Mouse (Mus musculus): ENCODE measurements at regions not wholly inside any gene's neighbourhood (a gene's known extent, or its start where the extent isn't known, plus 50 kb on each side); places are given as distances from the start of the nearest gene placed in this dataset.

GRCm38 (mm10) chr17:47191416-47191815 is 177.3 kb upstream of the Mrps10 start:
- H3K4me2 ChIP-seq (ENCODE audit: insufficient read depth, low read depth, poor library complexity, severe bottlenecking): no peak overlapping the region
- dilution Hi-C loops (cut with MboI; ENCODE audit: extremely low pct_ligation_motif_present, extremely low pct_unique_long_range_greater_than_20kb, low sequenced_read_pairs) (no loop called here), in situ Hi-C loops (cut with MboI; ENCODE audit: low pct_ligation_motif_present, low pct_unique_long_range_greater_than_20kb, low sequenced_read_pairs) (no loop called here)
- H3K27me3 ChIP-seq (replicated peaks): no peaks in the 10 kb centered on the region
- no peaks in the 10 kb centered on the region for H3K79me2 ChIP-seq (replicated peaks; ENCODE audit: control insufficient read depth, extremely low read depth, insufficient read depth, poor library complexity, severe bottlenecking)
- peak; percentile 57 for DNase-seq (ENCODE audit: extremely low read depth)
- H3K9me3 ChIP-seq (replicated peaks; ENCODE audit: low read length): no peaks in the 10 kb centered on the region
- no peak overlapping the region for H3K27ac ChIP-seq (ENCODE audit: insufficient read depth, low read depth)
- H3K4me1 ChIP-seq (ENCODE audit: control insufficient read depth in 1 of 2, insufficient read depth in 2 of 2): peaks cover 5 to 44% of the 10 kb centered on the region in 2 experiments
- peaks cover 0 to 2% of the 10 kb centered on the region in 2 experiments for H3K36me3 ChIP-seq (replicated peaks in 1 of 2; ENCODE audit: control insufficient read depth in 1 of 2, insufficient read depth in 1 of 2, low read length in 1 of 2)
- TF ChIP-seq ELF1 (IDR thresholded peaks at IDR 0.05; ENCODE audit: low read depth, low read length): no peak
- no peak for TF ChIP-seq JUND (conservative IDR thresholded peaks at IDR 0.05; ENCODE audit: low read depth, low read length)
- peak; percentile 42 for TF ChIP-seq EP300 (IDR thresholded peaks at IDR 0.05; ENCODE audit: low read length)
- TF ChIP-seq BHLHE40 (IDR thresholded peaks at IDR 0.05; ENCODE audit: low read depth, low read length): peak; percentile 48; the same call in 1 of the 2 replicates
- no peak for TF ChIP-seq JUN (IDR thresholded peaks at IDR 0.05; ENCODE audit: insufficient read depth, low read depth, low read length)
- 0 out of 2 replicates have a peak, but pooled peaks have one; percentile 14 for TF ChIP-seq ETS1 (conservative IDR thresholded peaks at IDR 0.05; ENCODE audit: low read depth, low read length)
- TF ChIP-seq NRF1 (IDR thresholded peaks at IDR 0.05; ENCODE audit: low read depth, low read length): no peak
- TF ChIP-seq POLR2AphosphoS2 (IDR thresholded peaks at IDR 0.05; ENCODE audit: low read depth, low read length): no peak
- TF ChIP-seq ZC3H11A (IDR thresholded peaks at IDR 0.05; ENCODE audit: low read depth, low read length): no peak
- no peak for TF ChIP-seq CHD1 (IDR thresholded peaks at IDR 0.05; ENCODE audit: low read depth, low read length)
- no peak for TF ChIP-seq USF2 (conservative IDR thresholded peaks at IDR 0.05; ENCODE audit: low read depth, low read length)
- peak; percentile 57; the same call in 1 of the 2 replicates for TF ChIP-seq MAFK (IDR thresholded peaks at IDR 0.05; ENCODE audit: insufficient replicate concordance, low read length)
- H3K9ac ChIP-seq (ENCODE audit: insufficient read depth, low read depth): no peak overlapping the region
- H3K4me3 ChIP-seq (replicated peaks in 1 of 3; ENCODE audit: low read depth in 2 of 3, low read length in 2 of 3, poor library complexity in 1 of 3): no peak overlapping the region

GRCm38 (mm10) chr17:47189770-47190169 is 178.9 kb upstream of the Mrps10 start:
- Histone ChIP-seq H3K4me1 (ENCODE audit: control insufficient read depth in 1 of 2, insufficient read depth in 2 of 2) (peaks cover 5 to 38% of the 10 kb centered on the region in 2 experiments), H3K27ac (ENCODE audit: insufficient read depth, low read depth) (no peak overlapping the region), H3K9ac (ENCODE audit: insufficient read depth, low read depth) (no peak overlapping the region), H3K79me2 (replicated peaks; ENCODE audit: control insufficient read depth, extremely low read depth, insufficient read depth, poor library complexity, severe bottlenecking) (no peaks in the 10 kb centered on the region), H3K27me3 (replicated peaks) (no peaks in the 10 kb centered on the region), H3K36me3 (replicated peaks in 1 of 2; ENCODE audit: control insufficient read depth in 1 of 2, insufficient read depth in 1 of 2, low read length in 1 of 2) (peaks cover 0 to 2% of the 10 kb centered on the region in 2 experiments), H3K9me3 (replicated peaks; ENCODE audit: low read length) (no peaks in the 10 kb centered on the region), H3K4me2 (ENCODE audit: insufficient read depth, low read depth, poor library complexity, severe bottlenecking) (no peak overlapping the region), H3K4me3 (replicated peaks in 1 of 3; ENCODE audit: low read depth in 2 of 3, low read length in 2 of 3, poor library complexity in 1 of 3) (no peak overlapping the region)
- dilution Hi-C loops (cut with MboI; ENCODE audit: extremely low pct_ligation_motif_present, extremely low pct_unique_long_range_greater_than_20kb, low sequenced_read_pairs) (no loop called here), in situ Hi-C loops (cut with MboI; ENCODE audit: low pct_ligation_motif_present, low pct_unique_long_range_greater_than_20kb, low sequenced_read_pairs) (no loop called here)
- no peak for DNase-seq (ENCODE audit: extremely low read depth)
- TF ChIP-seq JUND (conservative IDR thresholded peaks at IDR 0.05; ENCODE audit: low read depth, low read length): peak; percentile 70; the same call in 1 of the 2 replicates
- peak; percentile 70 for TF ChIP-seq JUN (IDR thresholded peaks at IDR 0.05; ENCODE audit: insufficient read depth, low read depth, low read length)
- 0 out of 2 replicates have a peak, but pooled peaks have one; percentile 60 for TF ChIP-seq MAFK (IDR thresholded peaks at IDR 0.05; ENCODE audit: insufficient replicate concordance, low read length)
- TF ChIP-seq BHLHE40 (IDR thresholded peaks at IDR 0.05; ENCODE audit: low read depth, low read length): peak; percentile 50; the same call in 1 of the 2 replicates
- peak; percentile 62; the same call in 1 of the 2 replicates for TF ChIP-seq RCOR1 (conservative IDR thresholded peaks at IDR 0.05; ENCODE audit: low read depth, low read length)
- no peak for TF ChIP-seq GABPA (IDR thresholded peaks at IDR 0.05; ENCODE audit: insufficient replicate concordance, low read depth, low read length)
- TF ChIP-seq POLR2A (IDR thresholded peaks at IDR 0.05; ENCODE audit: low read depth, low read length): no peak
- peak; percentile 79 for TF ChIP-seq EP300 (IDR thresholded peaks at IDR 0.05; ENCODE audit: low read length)
- peak; percentile 87 for TF ChIP-seq IRF4 (IDR thresholded peaks at IDR 0.05; ENCODE audit: low read depth, low read length)

All from CH12.LX (cell line).